Mouse (Mus musculus): ENCODE measurements around the gene Csrnp1. TPM values are rescaled to one million over a fixed set of nuclear protein-coding genes. Genes with fewer than 3 reads are reported as not detected.

The Csrnp1 gene
- 2.9 and 5.0 TPM in 2 replicates for polyA plus RNA-seq (2012; rRNA removed)

GRCm38 (mm10) chr9:119984536-119985011 is at the start of gene Csrnp1:
Gene Csrnp1 (minus strand): TSS chr9:119984658.

GRCm38 (mm10) chr9:120023086-120023811 is 38.8 kb upstream of the Csrnp1 start, which contains the start of gene Xirp1:
Gene Xirp1 (minus strand): TSS chr9:120023598.

GRCm38 (mm10) chr9:119937005-119937773 is 47.3 kb downstream of the Csrnp1 start, which contains the start of the genes Gorasp1 and Ttc21a:
Gene Gorasp1 (minus strand): TSS chr9:119937565.
Gene Ttc21a (plus strand): TSS chr9:119937606.

Other genes with a start within 250 kb of the Csrnp1 start
- 0.27 and 0.36 TPM in 2 replicates for gene Scn11a, start 159.2 kb downstream of the Csrnp1 start, polyA plus RNA-seq (2012; rRNA removed)
- 80.2 and 85.9 TPM in 2 replicates for gene Wdr48, start 89.8 kb downstream of the Csrnp1 start, polyA plus RNA-seq (2012; rRNA removed)
- 21.7 and 21.9 TPM in 2 replicates for gene Gorasp1, start 47.1 kb downstream of the Csrnp1 start, polyA plus RNA-seq (2012; rRNA removed)
- gene Ttc21a, start 47.1 kb downstream of the Csrnp1 start, polyA plus RNA-seq (2012; rRNA removed), result 1.4 and 1.5 TPM in 2 replicates
- gene Xirp1, start 38.9 kb upstream of the Csrnp1 start, polyA plus RNA-seq (2012; rRNA removed), result 0.01 and 0.26 TPM in 2 replicates
- 4.2 and 4.7 TPM in 2 replicates for gene Cx3cr1, start 85.2 kb upstream of the Csrnp1 start, polyA plus RNA-seq (2012; rRNA removed)
- gene Ccr8, start 107.5 kb upstream of the Csrnp1 start, polyA plus RNA-seq (2012; rRNA removed), result 0.25 TPM in 1 of 2 replicates, not detected in the other
- 28.9 and 33.3 TPM in 2 replicates for gene Slc25a38, start 125.7 kb upstream of the Csrnp1 start, polyA plus RNA-seq (2012; rRNA removed)
- 1,759 and 1,851 TPM in 2 replicates for gene Rpsa, start 143.0 kb upstream of the Csrnp1 start, polyA plus RNA-seq (2012; rRNA removed)
- 0.10 TPM in 2 replicates for gene Mobp, start 165.0 kb upstream of the Csrnp1 start, polyA plus RNA-seq (2012; rRNA removed)

Data from central nervous system, embryonic 14 days (tissue).